Mouse (Mus musculus) stomach, embryonic 16.5 days (tissue): ENCODE data around the gene Epha4. TPM values are rescaled to one million over a fixed set of nuclear protein-coding genes. Genes with fewer than 3 reads are reported as not detected.

ENCODE experiments used
- ATAC-seq: fragments of 200-750 bp; cut with Nextera tagmentation; 2 replicates; pipeline ENCODE4 v1.8.0; 2017; ENCODE audit warnings: moderate number of reproducible peaks, moderate TSS enrichment; ENCODE audit not compliant: insufficient read depth, low FRiP score
- H3K27ac ChIP-seq: fragments of 300-500 bp; sonication (generic); 2 replicates; pipeline ENCODE4 v1.5.1; 2014; ENCODE audit warnings: low read length
- H3K27me3 ChIP-seq: fragments of 300-500 bp; sonication (generic); 2 replicates; pipeline ENCODE4 v1.6.1; 2014; ENCODE audit warnings: low read length, control low read depth, mixed read lengths; ENCODE audit not compliant: control insufficient read depth, insufficient read depth
- H3K36me3 ChIP-seq: fragments of 300-500 bp; sonication (generic); 2 replicates; pipeline ENCODE4 v1.6.1; 2014; ENCODE audit warnings: low read length; ENCODE audit not compliant: control insufficient read depth, insufficient read depth
- H3K4me1 ChIP-seq: fragments of 300-500 bp; sonication (generic); 2 replicates; pipeline ENCODE4 v1.6.1; 2014; ENCODE audit warnings: low read length, control low read depth, mixed read lengths; ENCODE audit not compliant: control insufficient read depth, insufficient read depth
- H3K4me2 ChIP-seq: fragments of 300-500 bp; sonication (generic); 2 replicates; pipeline ENCODE4 v1.6.1; 2014; ENCODE audit warnings: low read depth, low read length, mixed read lengths
- H3K4me3 ChIP-seq: fragments of 300-500 bp; sonication (generic); replicated peaks from 2 replicates; pipeline ENCODE4 v1.5.1; 2014; ENCODE audit warnings: mild to moderate bottlenecking, low read length
- H3K9ac ChIP-seq: fragments of 300-500 bp; sonication (generic); 2 replicates; pipeline ENCODE4 v1.6.1; 2014; ENCODE audit warnings: low read length
- H3K9me3 ChIP-seq: fragments of 300-500 bp; sonication (generic); replicated peaks from 2 replicates; pipeline ENCODE4 v1.6.1; 2016; ENCODE audit warnings: low read length, control low read depth; ENCODE audit not compliant: control insufficient read depth
- WGBS: fragments of 180-500 bp; shearing (Covaris S2); extraction: QIAGEN DNeasy Blood & Tissue Kit; methylation state at CpG from one replicate; pipeline ENCODE4 v1.1.7; 2014; 5-methylcytosine and 5-hydroxymethylcytosine counted together
- polyA plus RNA-seq: library from polyadenylated mRNA; unstranded; fragments of >200 nt; fragmentation: Nextera tagmentation; extraction: Ambion mirVana; gene quantifications from 2 replicates; pipeline ENCODE4 v1.2.1, GENCODE M21; 2015

Epha4 gene
- polyA plus RNA-seq, 1 experiment from 2014 or later, result 12.0 TPM

DNA sequence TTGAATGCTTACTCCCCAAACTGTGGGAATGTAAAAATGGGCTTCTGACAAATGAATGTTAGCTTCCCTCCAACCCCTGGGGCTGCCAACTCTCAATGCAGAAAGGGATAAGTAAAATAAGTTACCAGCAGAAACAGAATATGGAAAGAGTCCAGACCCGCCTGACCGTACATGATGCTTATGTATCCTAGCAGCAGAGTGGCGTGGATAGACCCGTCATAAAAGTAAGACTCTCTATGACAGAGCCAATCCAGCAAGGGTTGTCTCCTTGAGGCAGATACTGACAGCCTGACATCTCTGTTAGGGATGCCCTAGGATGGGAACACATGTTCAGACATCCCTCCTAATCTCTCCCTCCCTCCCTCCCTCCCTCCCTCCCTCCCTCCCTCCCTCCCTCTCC lies 111.9 kb downstream of the Epha4 start:
- peaks cover 3% of the 10 kb centered on the region for H3K4me1 ChIP-seq
- no peak overlapping the region for H3K9ac ChIP-seq
- no peaks in the 10 kb centered on the region for H3K27me3 ChIP-seq
- H3K4me3 ChIP-seq, result no peak overlapping the region
- no peaks in the 10 kb centered on the region for H3K36me3 ChIP-seq
- no peaks in the 10 kb centered on the region for H3K9me3 ChIP-seq
- H3K27ac ChIP-seq, result no peak overlapping the region
- H3K4me2 ChIP-seq, result no peak overlapping the region
- WGBS, result 62% methylated on average over 4 of the region's 4 CpGs
- ATAC-seq, result no peak

DNA sequence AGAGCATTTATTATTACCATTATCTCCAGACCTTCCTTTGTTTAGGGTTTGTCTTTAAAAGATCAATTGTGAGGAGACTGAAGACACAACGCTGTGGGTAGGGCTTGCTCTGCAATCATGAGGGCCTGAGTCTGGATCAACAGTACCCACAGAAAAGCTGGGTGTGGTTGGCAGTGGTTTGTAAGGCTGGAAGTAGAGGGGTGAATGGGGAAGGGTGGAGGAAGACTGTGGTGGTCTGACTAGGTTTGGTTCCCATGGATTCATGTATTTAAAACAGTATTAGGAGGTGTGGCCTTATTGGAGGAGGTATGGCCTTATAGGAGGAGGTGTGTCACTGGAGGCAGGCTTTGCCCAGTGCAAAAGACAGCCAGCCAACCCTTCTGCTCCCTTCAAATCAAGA lies 113.4 kb downstream of the Epha4 start:
- H3K9me3 ChIP-seq, result no peaks in the 10 kb centered on the region
- no peak overlapping the region for H3K9ac ChIP-seq
- no peak overlapping the region for H3K27ac ChIP-seq
- 57% methylated on average over 1 of the region's 1 CpGs for WGBS
- no peak overlapping the region for H3K4me3 ChIP-seq
- H3K4me1 ChIP-seq, result peaks cover 3% of the 10 kb centered on the region
- H3K27me3 ChIP-seq, result no peaks in the 10 kb centered on the region
- ATAC-seq, result no peak
- H3K4me2 ChIP-seq, result no peak overlapping the region
- H3K36me3 ChIP-seq, result no peaks in the 10 kb centered on the region

DNA sequence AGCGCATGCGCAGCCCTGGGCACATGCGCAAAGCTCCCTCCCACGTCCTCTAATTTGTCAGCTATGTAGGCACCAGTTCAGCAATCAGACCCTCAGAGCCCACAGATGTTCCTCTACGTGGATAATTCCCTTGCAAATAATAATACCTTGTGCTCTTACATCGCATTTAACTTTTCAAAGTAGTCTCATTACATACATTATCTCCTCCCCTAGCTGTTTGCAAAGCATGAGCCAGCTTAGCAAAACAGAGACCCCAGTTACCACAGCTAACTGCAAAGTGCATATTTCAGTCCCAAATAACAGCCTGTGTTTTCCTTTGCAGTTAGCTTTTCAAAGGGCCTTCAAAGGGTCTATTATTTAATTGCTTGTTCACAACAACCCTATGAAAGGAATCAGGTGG lies 123.3 kb downstream of the Epha4 start:
- ATAC-seq, result no peak
- Histone ChIP-seq H3K9me3 (no peaks in the 10 kb centered on the region), H3K4me1 (no peaks in the 10 kb centered on the region), H3K9ac (no peak overlapping the region), H3K27me3 (no peaks in the 10 kb centered on the region), H3K36me3 (peaks cover 3% of the 10 kb centered on the region; the same call in 1 of the 2 replicates), H3K27ac (no peak overlapping the region), H3K4me2 (no peak overlapping the region), H3K4me3 (no peak overlapping the region)
- 91% methylated on average over 6 of the region's 6 CpGs for WGBS

DNA sequence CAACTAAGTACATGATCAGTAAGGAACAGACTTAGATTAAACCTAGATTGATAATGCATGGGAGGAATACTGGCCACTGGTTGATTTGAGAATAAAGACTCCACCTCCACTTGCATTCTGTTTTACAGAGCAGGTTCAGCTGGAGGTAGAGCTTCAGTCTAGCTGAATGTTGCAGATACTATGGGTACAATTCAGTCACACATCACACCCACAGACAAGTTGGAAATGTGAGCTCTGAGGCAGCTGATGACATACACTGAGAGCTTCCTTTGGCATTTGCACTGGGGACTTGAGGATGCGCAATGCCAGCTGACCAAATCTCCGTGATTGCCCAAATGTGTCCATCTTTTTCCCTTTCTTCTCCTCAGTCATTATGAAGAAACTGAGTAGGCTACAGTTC lies 125.8 kb downstream of the Epha4 start:
- H3K36me3 ChIP-seq, result peaks cover 3% of the 10 kb centered on the region; the same call in 1 of the 2 replicates
- H3K27ac ChIP-seq, result no peak overlapping the region
- H3K4me1 ChIP-seq, result no peaks in the 10 kb centered on the region
- H3K4me2 ChIP-seq, result no peak overlapping the region
- no peak overlapping the region for H3K4me3 ChIP-seq
- H3K27me3 ChIP-seq, result no peaks in the 10 kb centered on the region
- no peak overlapping the region for H3K9ac ChIP-seq
- no peaks in the 10 kb centered on the region for H3K9me3 ChIP-seq
- ATAC-seq, result no peak
- 92% methylated on average over 2 of the region's 2 CpGs for WGBS

DNA sequence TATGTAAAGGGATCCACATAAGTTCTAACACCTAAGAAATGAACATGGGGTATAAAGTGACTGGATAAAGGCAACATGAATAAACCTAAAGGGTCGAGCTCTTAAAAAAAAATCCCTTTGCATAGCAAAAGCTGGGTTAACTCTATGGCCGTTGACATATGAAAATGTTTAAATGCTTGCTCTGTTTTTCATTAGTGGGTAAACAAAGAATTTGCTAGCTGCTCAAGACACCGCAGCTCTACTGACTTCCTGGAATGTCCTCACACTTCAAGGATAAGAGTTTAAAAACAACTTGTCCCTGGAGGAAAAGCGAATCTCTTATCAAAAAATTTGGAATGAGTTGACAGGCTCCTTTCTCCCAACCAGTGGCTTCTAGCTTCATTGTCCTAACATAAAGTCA lies 126.3 kb downstream of the Epha4 start:
- Histone ChIP-seq H3K4me1 (no peaks in the 10 kb centered on the region), H3K4me3 (no peak overlapping the region), H3K27me3 (no peaks in the 10 kb centered on the region), H3K9me3 (no peaks in the 10 kb centered on the region), H3K4me2 (no peak overlapping the region), H3K36me3 (peaks cover 3% of the 10 kb centered on the region; the same call in 1 of the 2 replicates), H3K27ac (no peak overlapping the region), H3K9ac (no peak overlapping the region)
- WGBS, result 62% methylated on average over 4 of the region's 4 CpGs
- no peak for ATAC-seq

DNA sequence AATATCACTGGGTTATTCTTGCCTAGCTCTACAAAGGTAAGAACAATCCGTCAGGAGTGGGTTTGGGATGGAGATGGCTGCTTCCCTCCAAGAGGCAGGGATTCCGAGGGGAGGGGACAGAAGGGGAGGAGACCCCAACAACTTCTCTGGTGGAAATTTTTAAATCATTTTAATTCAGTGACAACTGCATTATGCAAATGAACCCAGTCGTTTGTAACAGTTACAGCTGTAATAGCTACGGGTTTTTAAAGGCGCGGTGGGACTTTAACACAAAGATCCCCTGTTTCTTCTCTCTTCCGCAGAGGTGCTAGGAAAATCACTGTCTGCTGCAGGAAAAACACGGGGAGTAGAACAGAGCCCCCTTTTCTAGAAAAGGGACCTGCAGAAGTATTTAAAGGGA lies 129.3 kb downstream of the Epha4 start:
- WGBS, result 84% methylated on average over 8 of the region's 8 CpGs
- H3K4me1 ChIP-seq, result no peaks in the 10 kb centered on the region
- H3K27ac ChIP-seq, result no peak overlapping the region
- ATAC-seq, result no peak
- H3K9me3 ChIP-seq, result no peaks in the 10 kb centered on the region
- no peaks in the 10 kb centered on the region for H3K27me3 ChIP-seq
- H3K9ac ChIP-seq, result no peak overlapping the region
- no peak overlapping the region for H3K4me3 ChIP-seq
- H3K4me2 ChIP-seq, result no peak overlapping the region
- H3K36me3 ChIP-seq, result peaks cover 6% of the 10 kb centered on the region

DNA sequence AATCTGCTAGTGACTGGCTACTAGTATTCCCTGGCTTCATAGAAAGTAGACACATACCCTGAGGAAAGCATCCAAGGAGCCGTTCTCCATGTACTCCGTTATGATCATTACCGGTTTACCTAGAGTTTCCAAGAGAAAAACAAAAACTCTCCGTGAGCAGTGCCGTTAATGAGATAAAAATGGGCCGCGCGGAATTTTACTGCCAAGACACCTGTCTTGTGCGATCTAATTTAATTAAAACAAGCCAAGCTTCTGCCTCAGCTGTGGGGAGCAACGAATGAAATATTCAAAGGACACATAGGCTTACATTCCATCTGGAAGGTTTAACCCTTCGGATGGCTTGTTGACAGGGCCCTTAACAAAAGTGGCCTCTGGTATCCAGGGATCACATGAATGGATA lies 131.4 kb downstream of the Epha4 start:
- no peak overlapping the region for H3K4me2 ChIP-seq
- no peak overlapping the region for H3K9ac ChIP-seq
- H3K4me3 ChIP-seq, result no peak overlapping the region
- 82% methylated on average over 11 of the region's 11 CpGs for WGBS
- H3K9me3 ChIP-seq, result no peaks in the 10 kb centered on the region
- peaks cover 6% of the 10 kb centered on the region for H3K36me3 ChIP-seq
- H3K27me3 ChIP-seq, result no peaks in the 10 kb centered on the region
- no peak for ATAC-seq
- no peak overlapping the region for H3K27ac ChIP-seq
- no peaks in the 10 kb centered on the region for H3K4me1 ChIP-seq

DNA sequence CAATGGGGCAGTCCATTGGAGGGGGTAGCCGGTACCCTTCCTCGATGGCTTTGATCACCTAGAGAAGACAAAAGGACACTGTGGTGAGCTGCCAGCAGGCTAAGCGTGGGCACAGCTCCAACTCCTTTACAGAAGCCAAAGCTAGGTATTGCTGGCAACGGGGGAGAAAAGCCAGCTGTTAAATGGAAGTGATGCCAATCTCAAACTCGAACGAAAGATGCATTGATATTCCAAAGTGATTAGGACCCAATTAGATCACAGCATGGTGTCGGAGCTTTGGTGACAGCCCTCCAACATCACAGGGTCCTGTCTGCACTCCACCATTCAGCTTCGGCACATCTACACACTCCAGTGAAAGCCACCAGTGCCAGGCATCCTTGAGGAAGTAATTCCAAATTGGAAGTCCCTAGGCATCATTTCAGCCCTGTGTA lies 137.3 kb downstream of the Epha4 start:
- no peak for ATAC-seq
- no peak overlapping the region for H3K4me3 ChIP-seq
- H3K27me3 ChIP-seq, result no peaks in the 10 kb centered on the region
- no peak overlapping the region for H3K27ac ChIP-seq
- peaks cover 4% of the 10 kb centered on the region; the same call in 1 of the 2 replicates for H3K36me3 ChIP-seq
- H3K9me3 ChIP-seq, result no peaks in the 10 kb centered on the region
- 90% methylated on average over 8 of the region's 8 CpGs for WGBS
- H3K4me2 ChIP-seq, result no peak overlapping the region
- H3K4me1 ChIP-seq, result no peaks in the 10 kb centered on the region
- H3K9ac ChIP-seq, result no peak overlapping the region

DNA sequence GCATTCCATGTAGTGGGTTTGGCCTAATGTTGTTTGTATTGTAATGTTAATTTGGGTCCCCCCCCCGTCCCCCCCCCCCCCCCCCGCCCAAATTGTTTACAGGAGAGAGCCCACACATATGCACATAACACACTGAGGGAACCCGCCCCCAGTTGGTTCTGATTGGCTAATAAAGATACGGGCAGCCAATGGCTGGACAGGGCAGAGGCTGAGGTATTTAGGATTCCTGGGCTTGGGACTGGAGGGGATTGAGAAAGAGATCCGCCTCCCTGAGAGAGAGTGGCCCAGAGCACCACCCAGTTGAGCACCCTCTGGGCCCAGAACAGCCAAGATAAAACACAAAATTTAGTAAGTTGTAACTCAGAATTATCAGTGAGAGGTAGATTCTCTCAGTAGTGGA lies 140.8 kb downstream of the Epha4 start:
- ATAC-seq, result no peak
- 63% methylated on average over 5 of the region's 5 CpGs for WGBS

DNA sequence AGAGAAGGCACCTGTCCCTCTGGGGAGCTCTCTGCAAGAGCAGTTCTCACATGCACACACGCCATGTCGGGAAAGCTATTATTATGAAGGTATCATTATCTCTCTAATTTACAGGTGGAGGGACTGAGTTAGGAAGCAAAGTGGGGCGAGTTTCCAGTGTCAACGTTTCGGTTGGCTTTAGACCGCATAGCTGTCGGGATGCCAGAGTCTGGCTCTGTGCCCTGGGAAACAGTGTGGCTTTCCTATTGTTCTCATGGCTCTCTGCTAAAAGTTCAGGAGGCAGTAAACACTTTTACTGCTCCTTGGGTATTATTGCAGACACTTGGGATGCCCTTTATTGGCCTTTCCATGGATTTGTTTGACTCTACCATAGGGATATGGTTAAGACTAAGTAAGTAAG lies 144.0 kb downstream of the Epha4 start:
- WGBS, result 78% methylated on average over 7 of the region's 7 CpGs
- no peak for ATAC-seq
- H3K27me3 ChIP-seq, result no peaks in the 10 kb centered on the region

More for the DNA sequence above, 140.8 kb downstream of the Epha4 start:
- H3K27me3 ChIP-seq, result no peaks in the 10 kb centered on the region
- peaks cover 5% of the 10 kb centered on the region for H3K36me3 ChIP-seq
- H3K27ac ChIP-seq, result no peak overlapping the region
- H3K9ac ChIP-seq, result no peak overlapping the region
- H3K4me3 ChIP-seq, result no peak overlapping the region
- H3K9me3 ChIP-seq, result no peaks in the 10 kb centered on the region
- H3K4me1 ChIP-seq, result no peaks in the 10 kb centered on the region
- H3K4me2 ChIP-seq, result no peak overlapping the region

More for the DNA sequence above, 144.0 kb downstream of the Epha4 start:
- Histone ChIP-seq H3K4me3 (no peak overlapping the region), H3K4me1 (no peaks in the 10 kb centered on the region), H3K9me3 (no peaks in the 10 kb centered on the region), H3K27ac (no peak overlapping the region), H3K4me2 (no peak overlapping the region), H3K9ac (no peak overlapping the region), H3K36me3 (peaks cover 6% of the 10 kb centered on the region)
